Mouse (Mus musculus) cerebellum, adult (tissue): ENCODE results near the gene Mknk2.

Experiments used
- ATAC-seq: cut with Nextera tagmentation; 2 replicates; pipeline ENCODE4 v1.9.2; 2017; ENCODE audit warnings: mild to moderate bottlenecking, moderate library complexity, mixed read lengths; ENCODE audit not compliant: insufficient number of reproducible peaks, low FRiP score, low TSS enrichment

Mknk2 gene

DNA sequence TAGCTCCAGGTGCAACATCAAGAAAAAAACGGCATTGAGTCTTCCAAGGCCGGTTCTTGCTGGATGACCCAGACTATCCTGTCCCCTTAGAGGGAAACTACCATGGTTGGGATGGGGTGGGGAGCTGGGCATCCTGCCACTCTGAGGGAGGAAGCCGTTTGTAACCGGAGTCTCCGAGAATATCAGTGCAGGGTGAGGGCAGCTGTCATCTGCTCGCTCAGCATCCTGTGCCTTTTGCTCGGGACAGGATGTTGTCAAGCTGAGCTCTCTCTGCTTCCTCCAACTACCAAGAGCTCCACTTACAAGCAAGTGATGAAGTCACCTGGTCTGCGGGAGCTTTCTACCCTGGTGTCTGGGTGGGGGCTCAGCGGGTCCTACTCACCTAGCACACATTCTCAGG is 59.7 kb downstream of the Mknk2 start:
- ATAC-seq: no peak
